Mouse (Mus musculus) 3134 (cell line): Measurements from ENCODE around the gene Ywhae.

Experiments
- DNase-seq: peaks from one replicate; pipeline ENCODE4 v3.0.0-alpha.2; 2011; ENCODE audit warnings: low spot score; ENCODE audit not compliant: insufficient read length; ENCODE audit errors: extremely low read depth

Gene Ywhae

GRCm38 (mm10) chr11:75792535-75792934 is 59.9 kb downstream of the Ywhae start:
- no peak for DNase-seq

- no peak for DNase-seq
Measured at GRCm38 (mm10) chr11:75793351-75793750, 60.7 kb downstream of the Ywhae start.

- no peak for DNase-seq
Measured at GRCm38 (mm10) chr11:75794602-75795320, 62.1 kb downstream of the Ywhae start.

- DNase-seq: no peak
Measured at GRCm38 (mm10) chr11:75795321-75795636, 62.6 kb downstream of the Ywhae start.

GRCm38 (mm10) chr11:75796029-75796445 is 63.4 kb downstream of the Ywhae start, which contains the start of gene Doc2b:
Gene Doc2b, minus strand, starts transcription at chr11:75796049.
- no peak for DNase-seq

GRCm38 (mm10) chr11:75796536-75797246 is 64.0 kb downstream of the Ywhae start:
- DNase-seq: no peak

- DNase-seq: no peak
Measured at GRCm38 (mm10) chr11:75801369-75801768, 68.7 kb downstream of the Ywhae start.

GRCm38 (mm10) chr11:75801771-75802550 is 69.3 kb downstream of the Ywhae start:
- DNase-seq: no peak

GRCm38 (mm10) chr11:75807486-75807885 is 74.8 kb downstream of the Ywhae start:
- no peak for DNase-seq

GRCm38 (mm10) chr11:75810526-75810925 is 77.9 kb downstream of the Ywhae start:
- no peak for DNase-seq

- DNase-seq: peak; percentile 78
Measured at GRCm38 (mm10) chr11:75811900-75812299, 79.2 kb downstream of the Ywhae start.

- peak; percentile 78 for DNase-seq
Measured at GRCm38 (mm10) chr11:75813085-75813484, 80.4 kb downstream of the Ywhae start.
